Mouse (Mus musculus): ENCODE measurements around the gene Rabgap1. TPM values are rescaled to one million over a fixed set of nuclear protein-coding genes. Genes with fewer than 3 reads are reported as not detected.

Rabgap1 gene
- total and polyA plus RNA-seq, 3 experiments = 10.5 to 49.8 (median 12.9) TPM

GRCm38 (mm10) chr2:37527587-37527986 lies 84.5 kb downstream of the Rabgap1 start:
- no peak overlapping the region for H3K9ac ChIP-seq (ENCODE audit: control insufficient read depth, low read depth, low read length, poor library complexity, severe bottlenecking)
- no peak overlapping the region for H3K27ac ChIP-seq (ENCODE audit: control insufficient read depth, low read depth, low read length)
- peaks cover 6 to 23% of the 10 kb centered on the region in 2 experiments for H3K4me1 ChIP-seq (ENCODE audit: control insufficient read depth in 1 of 2, insufficient read depth in 2 of 2, low read length in 2 of 2)
- peaks cover 0 to 41% of the 10 kb centered on the region in 2 experiments; a peak in 3 of 4 replicates for H3K36me3 ChIP-seq (ENCODE audit: control insufficient read depth in 1 of 2, insufficient read depth in 2 of 2, low read length in 2 of 2)
- no peaks in the 10 kb centered on the region for H3K27me3 ChIP-seq (ENCODE audit: control insufficient read depth in 1 of 2, insufficient read depth in 2 of 2, low read length in 2 of 2)
- no peak for TF ChIP-seq POLR2AphosphoS2 (IDR thresholded peaks at IDR 0.05; ENCODE audit: low read length)
- TF ChIP-seq MEF2A (IDR thresholded peaks at IDR 0.05; ENCODE audit: extremely low read depth, insufficient replicate concordance, low read depth, low read length, poor library complexity, severe bottlenecking) = no peak
- TF ChIP-seq POLR2A (IDR thresholded peaks at IDR 0.05; ENCODE audit: control insufficient read depth in 1 of 2, insufficient read depth in 1 of 2, low read depth in 1 of 2, low read length in 2 of 2, poor library complexity in 1 of 2) = no peak
- TF ChIP-seq MAZ (IDR thresholded peaks at IDR 0.05; ENCODE audit: low read depth, low read length) = no peak
- no peak for TF ChIP-seq CHD2 (IDR thresholded peaks at IDR 0.05; ENCODE audit: low read length)
- TF ChIP-seq HCFC1 (IDR thresholded peaks at IDR 0.05; ENCODE audit: low read depth, low read length) = no peak
- TF ChIP-seq JUND (IDR thresholded peaks at IDR 0.05; ENCODE audit: low read depth, low read length) = no peak
- TF ChIP-seq UBTF (IDR thresholded peaks at IDR 0.05; ENCODE audit: borderline replicate concordance, insufficient read depth, low read depth, low read length) = no peak
- no peak for TF ChIP-seq MAFK (IDR thresholded peaks at IDR 0.05; ENCODE audit: borderline replicate concordance, low read depth, low read length)
- no peak for TF ChIP-seq RAD21 (IDR thresholded peaks at IDR 0.05; ENCODE audit: low read depth, low read length)
- no peak for TF ChIP-seq BHLHE40 (IDR thresholded peaks at IDR 0.05; ENCODE audit: borderline replicate concordance, low read depth, low read length)
- no peak for TF ChIP-seq POLR2AphosphoS5 (IDR thresholded peaks at IDR 0.05; ENCODE audit: borderline replicate concordance, low read depth, low read length)
- TF ChIP-seq TCF12 (IDR thresholded peaks at IDR 0.05; ENCODE audit: low read depth, low read length) = no peak
- TF ChIP-seq E2F4 (IDR thresholded peaks at IDR 0.05; ENCODE audit: borderline replicate concordance, low read depth, low read length) = no peak
- no peak for TF ChIP-seq MYC (IDR thresholded peaks at IDR 0.05; ENCODE audit: low read depth, low read length)
- TF ChIP-seq RCOR1 (IDR thresholded peaks at IDR 0.05; ENCODE audit: low read depth, low read length) = no peak
- no peak for TF ChIP-seq USF2 (IDR thresholded peaks at IDR 0.05; ENCODE audit: borderline replicate concordance in 1 of 2, insufficient read depth in 1 of 2, low read depth in 1 of 2, low read length in 2 of 2)
- no peaks in the 10 kb centered on the region for H3K79me2 ChIP-seq (ENCODE audit: control insufficient read depth, insufficient read depth, low read length, poor library complexity)
- no peak overlapping the region for H3K4me3 ChIP-seq (ENCODE audit: control insufficient read depth in 1 of 2, insufficient read depth in 1 of 2, low read depth in 2 of 2, low read length in 2 of 2)
- DNase-seq (ENCODE audit: low read depth, low spot score) = no peak
- H3K9me3 ChIP-seq (replicated peaks; ENCODE audit: insufficient read depth, low read length) = no peaks in the 10 kb centered on the region

GRCm38 (mm10) chr2:37529397-37529796 lies 86.3 kb downstream of the Rabgap1 start:
- TF ChIP-seq EP300 (IDR thresholded peaks at IDR 0.05; ENCODE audit: low read depth in 1 of 2, low read length in 2 of 2) = peak; percentile 79 to 80
- TF ChIP-seq UBTF (IDR thresholded peaks at IDR 0.05; ENCODE audit: borderline replicate concordance, insufficient read depth, low read depth, low read length) = no peak
- peak; percentile 59 for TF ChIP-seq MAX (IDR thresholded peaks at IDR 0.05; ENCODE audit: low read length)
- TF ChIP-seq SIN3A (IDR thresholded peaks at IDR 0.05; ENCODE audit: low read length) = peak; percentile 65
- TF ChIP-seq E2F4 (IDR thresholded peaks at IDR 0.05; ENCODE audit: borderline replicate concordance, low read depth, low read length) = no peak; the same call in 1 of the 2 replicates
- no peak for TF ChIP-seq JUND (IDR thresholded peaks at IDR 0.05; ENCODE audit: low read depth, low read length)
- TF ChIP-seq ZMIZ1 (IDR thresholded peaks at IDR 0.05; ENCODE audit: low read depth, low read length) = no peak
- no peak for TF ChIP-seq NRF1 (IDR thresholded peaks at IDR 0.05; ENCODE audit: insufficient read depth, low read depth, low read length, poor library complexity, severe bottlenecking)
- no peak for TF ChIP-seq MYB (IDR thresholded peaks at IDR 0.05; ENCODE audit: low read depth, low read length)
- no peak for TF ChIP-seq POLR2A (IDR thresholded peaks at IDR 0.05; ENCODE audit: control insufficient read depth in 1 of 2, insufficient read depth in 1 of 2, low read depth in 1 of 2, low read length in 2 of 2, poor library complexity in 1 of 2)
- peak; percentile 92 for TF ChIP-seq RCOR1 (IDR thresholded peaks at IDR 0.05; ENCODE audit: low read depth, low read length)
- TF ChIP-seq MAFK (IDR thresholded peaks at IDR 0.05; ENCODE audit: borderline replicate concordance, low read depth, low read length) = peak; percentile 48; the same call in 1 of the 2 replicates
- TF ChIP-seq ETS1 (IDR thresholded peaks at IDR 0.05; ENCODE audit: low read depth, low read length) = peak; percentile 61; the same call in 1 of the 2 replicates
- TF ChIP-seq TCF12 (IDR thresholded peaks at IDR 0.05; ENCODE audit: low read depth, low read length) = no peak
- TF ChIP-seq ZNF384 (IDR thresholded peaks at IDR 0.05; ENCODE audit: low read depth, low read length) = peak; percentile 15; the same call in 1 of the 2 replicates
- TF ChIP-seq MXI1 (IDR thresholded peaks at IDR 0.05; ENCODE audit: low read depth, low read length) = peak; percentile 77
- TF ChIP-seq GATA1 (IDR thresholded peaks at IDR 0.05; ENCODE audit: low read depth, low read length) = peak; percentile 90
- TF ChIP-seq MYC (IDR thresholded peaks at IDR 0.05; ENCODE audit: low read depth, low read length) = peak; percentile 81
- peak; percentile 75 for DNase-seq (ENCODE audit: low read depth, low spot score)
- peaks cover 9 to 23% of the 10 kb centered on the region in 2 experiments for H3K4me1 ChIP-seq (ENCODE audit: control insufficient read depth in 1 of 2, insufficient read depth in 2 of 2, low read length in 2 of 2)
- H3K79me2 ChIP-seq (ENCODE audit: control insufficient read depth, insufficient read depth, low read length, poor library complexity) = no peaks in the 10 kb centered on the region
- peaks cover 0 to 48% of the 10 kb centered on the region in 2 experiments; a peak in 3 of 4 replicates for H3K36me3 ChIP-seq (ENCODE audit: control insufficient read depth in 1 of 2, insufficient read depth in 2 of 2, low read length in 2 of 2)
- H3K4me3 ChIP-seq (ENCODE audit: control insufficient read depth in 1 of 2, insufficient read depth in 1 of 2, low read depth in 2 of 2, low read length in 2 of 2) = no peak overlapping the region
- no peak overlapping the region for H3K9ac ChIP-seq (ENCODE audit: control insufficient read depth, low read depth, low read length, poor library complexity, severe bottlenecking)
- no peaks in the 10 kb centered on the region for H3K27me3 ChIP-seq (ENCODE audit: control insufficient read depth in 1 of 2, insufficient read depth in 2 of 2, low read length in 2 of 2)
- 0 out of 2 replicates have a peak overlapping the region, but pooled peaks have one; percentile 45 for H3K27ac ChIP-seq (ENCODE audit: control insufficient read depth, low read depth, low read length)
- no peaks in the 10 kb centered on the region for H3K9me3 ChIP-seq (replicated peaks; ENCODE audit: insufficient read depth, low read length)

Measured in MEL (cell line).